Mouse (Mus musculus) CH12.LX (cell line): ENCODE measurements at regions not wholly inside any gene's neighbourhood (a gene's known extent, or its start where the extent isn't known, plus 50 kb on each side); places are given as distances from the start of the nearest gene placed in this dataset.

Source experiments
- DNase-seq: peaks from one replicate; pipeline ENCODE4 v3.0.0-alpha.2; 2013; ENCODE audit errors: extremely low read depth
- H3K27ac ChIP-seq: 2 replicates; pipeline ENCODE4 v1.5.1; 2012; ENCODE audit warnings: low read depth, mild to moderate bottlenecking, control low read depth, moderate library complexity; ENCODE audit not compliant: insufficient read depth
- H3K27me3 ChIP-seq: replicated peaks from 2 replicates; pipeline ENCODE3; 2012; ENCODE audit warnings: inconsistent platforms
- H3K36me3 ChIP-seq, 2 experiments: replicated peaks in 1 of 2; 2 replicates each; pipeline versions ENCODE3 to v1.6.1; 2012; ENCODE audit warnings: inconsistent platforms in 1 of 2, low read length in 1 of 2, mild to moderate bottlenecking in 1 of 2, mixed read lengths in 1 of 2, moderate library complexity in 1 of 2; ENCODE audit not compliant: control insufficient read depth in 1 of 2, insufficient read depth in 1 of 2
- H3K4me1 ChIP-seq, 2 experiments: 2 replicates each; pipeline ENCODE4 v1.6.1; 2012; ENCODE audit warnings: inconsistent platforms in 1 of 2, moderate library complexity in 1 of 2; ENCODE audit not compliant: insufficient read depth in 2 of 2, control insufficient read depth in 1 of 2
- H3K4me2 ChIP-seq: 2 replicates; pipeline ENCODE4 v1.6.1; 2012; ENCODE audit warnings: low read depth, mild to moderate bottlenecking, control low read depth; ENCODE audit not compliant: poor library complexity, insufficient read depth, severe bottlenecking
- H3K4me3 ChIP-seq, 3 experiments: fragments of 150-350 bp in 1 of 3; sonication (generic) in 1 of 3; replicated peaks in 1 of 3; 2 replicates each; pipeline versions ENCODE3 to v1.5.1; 2011 to 2012; ENCODE audit warnings: low read depth in 2 of 3, low read length in 2 of 3, mild to moderate bottlenecking in 2 of 3, moderate library complexity in 2 of 3, control low read depth in 1 of 3, improper control_type of control experiment in 1 of 3, inconsistent platforms in 1 of 3, mixed read lengths in 1 of 3; ENCODE audit not compliant: poor library complexity in 1 of 3
- H3K79me2 ChIP-seq: replicated peaks from 2 replicates; pipeline ENCODE4 v1.6.1; 2012; ENCODE audit warnings: mild to moderate bottlenecking, moderate library complexity; ENCODE audit not compliant: control insufficient read depth, poor library complexity, insufficient read depth, severe bottlenecking; ENCODE audit errors: extremely low read depth
- H3K9ac ChIP-seq: 2 replicates; pipeline ENCODE4 v1.6.1; 2012; ENCODE audit warnings: low read depth, mild to moderate bottlenecking, control low read depth, moderate library complexity; ENCODE audit not compliant: insufficient read depth
- H3K9me3 ChIP-seq: replicated peaks from 2 replicates; pipeline ENCODE3; 2012; ENCODE audit warnings: low read length, inconsistent platforms, mixed read lengths
- BHLHE40 ChIP-seq: IDR thresholded peaks from 2 replicates; pipeline ENCODE4 v1.6.1; 2011; ENCODE audit warnings: mild to moderate bottlenecking, low read depth, low read length, improper control_type of control experiment
- CHD2 ChIP-seq: IDR thresholded peaks from 2 replicates; pipeline ENCODE4 v1.6.1; 2011; ENCODE audit warnings: low read length, improper control_type of control experiment
- CTCF ChIP-seq, 2 experiments: IDR thresholded peaks in 1 of 2; conservative IDR thresholded peaks in 1 of 2; 2 replicates each; pipeline ENCODE4 v1.5.1; 2011 to 2012; ENCODE audit warnings: low read depth in 2 of 2, low read length in 2 of 2, improper control_type of control experiment in 1 of 2, inconsistent platforms in 1 of 2, mild to moderate bottlenecking in 1 of 2, moderate library complexity in 1 of 2
- E2F4 ChIP-seq: IDR thresholded peaks from 2 replicates; pipeline ENCODE4 v1.6.1; 2011; ENCODE audit warnings: low read depth, low read length, improper control_type of control experiment; ENCODE audit not compliant: insufficient replicate concordance
- EP300 ChIP-seq: IDR thresholded peaks from 2 replicates; pipeline ENCODE4 v1.6.1; 2011; ENCODE audit warnings: low read length, improper control_type of control experiment
- ETS1 ChIP-seq: conservative IDR thresholded peaks from 2 replicates; pipeline ENCODE4 v1.6.1; 2012; ENCODE audit warnings: low read depth, mild to moderate bottlenecking, inconsistent platforms, low read length, improper control_type of control experiment, moderate library complexity
- GABPA ChIP-seq: IDR thresholded peaks from 2 replicates; pipeline ENCODE4 v1.6.1; 2012; ENCODE audit warnings: low read depth, low read length, improper control_type of control experiment, inconsistent platforms; ENCODE audit not compliant: insufficient replicate concordance
- JUN ChIP-seq: IDR thresholded peaks from 2 replicates; pipeline ENCODE4 v1.6.1; 2011; ENCODE audit warnings: low read depth, mild to moderate bottlenecking, low read length, improper control_type of control experiment, moderate library complexity; ENCODE audit not compliant: insufficient read depth
- JUND ChIP-seq: conservative IDR thresholded peaks from 2 replicates; pipeline ENCODE4 v1.6.1; 2011; ENCODE audit warnings: low read depth, low read length, improper control_type of control experiment
- KAT2A ChIP-seq: IDR thresholded peaks from 2 replicates; pipeline ENCODE4 v1.6.1; 2012; ENCODE audit warnings: low read length, improper control_type of control experiment, inconsistent platforms; ENCODE audit not compliant: insufficient replicate concordance
- MAFK ChIP-seq: IDR thresholded peaks from 2 replicates; pipeline ENCODE4 v1.6.1; 2011; ENCODE audit warnings: low read length, improper control_type of control experiment; ENCODE audit not compliant: insufficient replicate concordance
- MAX ChIP-seq: IDR thresholded peaks from 2 replicates; pipeline ENCODE4 v1.6.1; 2011; ENCODE audit warnings: low read length, improper control_type of control experiment
- MEF2A ChIP-seq: IDR thresholded peaks from 2 replicates; pipeline ENCODE4 v1.6.1; 2014; ENCODE audit warnings: low read depth, mild to moderate bottlenecking, inconsistent platforms, low read length, improper control_type of control experiment, borderline replicate concordance
- MYC ChIP-seq: IDR thresholded peaks from 2 replicates; pipeline ENCODE4 v1.6.1; 2011; ENCODE audit warnings: low read depth, mild to moderate bottlenecking, improper control_type of control experiment, low read length
- NELFE ChIP-seq: IDR thresholded peaks from 2 replicates; pipeline ENCODE4 v1.6.1; 2011; ENCODE audit warnings: low read depth, low read length, improper control_type of control experiment
- PAX5 ChIP-seq: IDR thresholded peaks from 2 replicates; pipeline ENCODE4 v1.6.1; 2012; ENCODE audit warnings: low read length, inconsistent platforms, mixed read lengths
- POLR2A ChIP-seq: IDR thresholded peaks from 2 replicates; pipeline ENCODE4 v1.6.1; 2011; ENCODE audit warnings: low read depth, mild to moderate bottlenecking, improper control_type of control experiment, low read length
- POLR2AphosphoS2 ChIP-seq: IDR thresholded peaks from 2 replicates; pipeline ENCODE4 v1.6.1; 2011; ENCODE audit warnings: low read depth, low read length, improper control_type of control experiment
- SMC3 ChIP-seq: IDR thresholded peaks from 2 replicates; pipeline ENCODE4 v1.6.1; 2011; ENCODE audit warnings: low read depth, low read length, improper control_type of control experiment
- TBP ChIP-seq: conservative IDR thresholded peaks from 2 replicates; pipeline ENCODE4 v1.6.1; 2011; ENCODE audit warnings: low read depth, low read length, improper control_type of control experiment
- USF1 ChIP-seq: IDR thresholded peaks from 2 replicates; pipeline ENCODE4 v1.6.1; 2014; ENCODE audit warnings: low read depth, mild to moderate bottlenecking, inconsistent platforms, low read length, improper control_type of control experiment
- ZC3H11A ChIP-seq: IDR thresholded peaks from 2 replicates; pipeline ENCODE4 v1.6.1; 2012; ENCODE audit warnings: low read depth, mild to moderate bottlenecking, inconsistent platforms, low read length, improper control_type of control experiment
- ZNF384 ChIP-seq: IDR thresholded peaks from 2 replicates; pipeline ENCODE4 v1.6.1; 2012; ENCODE audit warnings: low read depth, low read length, improper control_type of control experiment, inconsistent platforms
- dilution Hi-C: fragments of 300-500 bp; cut with MboI; formaldehyde crosslinking; loops from 2 replicates; pipeline ENCODE4 v1.14.3; 2020; ENCODE audit warnings: low sequenced_read_pairs; ENCODE audit not compliant: extremely low pct_unique_long_range_greater_than_20kb, extremely low pct_ligation_motif_present
- in situ Hi-C: fragments of 300-500 bp; cut with MboI; formaldehyde crosslinking; loops from 3 replicates; pipeline ENCODE4 v1.14.3; 2019; ENCODE audit warnings: low sequenced_read_pairs, low pct_ligation_motif_present, low pct_unique_long_range_greater_than_20kb, mixed read lengths

GRCm38 (mm10) chr13:44516863-44517262 is 212.4 kb upstream of the Jarid2 start:
- in situ Hi-C loops (no loop called here), dilution Hi-C loops (no loop called here)
- H3K27ac ChIP-seq = no peak overlapping the region
- peaks cover 27 to 87% of the 10 kb centered on the region in 2 experiments for H3K4me1 ChIP-seq
- H3K4me2 ChIP-seq = no peak overlapping the region
- no peaks in the 10 kb centered on the region for H3K79me2 ChIP-seq
- H3K9ac ChIP-seq = no peak overlapping the region
- H3K9me3 ChIP-seq = no peaks in the 10 kb centered on the region
- H3K36me3 ChIP-seq = no peaks in the 10 kb centered on the region
- no peak for DNase-seq
- H3K27me3 ChIP-seq = no peaks in the 10 kb centered on the region
- TF ChIP-seq ETS1 (no peak), USF1 (no peak), SMC3 (no peak), PAX5 (no peak), MYC (no peak), POLR2A (no peak), BHLHE40 (no peak), ZC3H11A (no peak), TBP (no peak), EP300 (no peak), JUN (no peak), JUND (no peak), NELFE (no peak), MEF2A (no peak), CHD2 (no peak), POLR2AphosphoS2 (no peak)
- H3K4me3 ChIP-seq = no peak overlapping the region

GRCm38 (mm10) chr13:44517312-44517711 is 212.0 kb upstream of the Jarid2 start:
- no peak overlapping the region for H3K27ac ChIP-seq
- no peaks in the 10 kb centered on the region for H3K36me3 ChIP-seq
- no peak overlapping the region for H3K9ac ChIP-seq
- no peak for TF ChIP-seq SMC3
- TF ChIP-seq ZNF384 = no peak
- TF ChIP-seq JUND = no peak
- no peak for TF ChIP-seq E2F4
- TF ChIP-seq MAFK = no peak
- no peak for TF ChIP-seq POLR2AphosphoS2
- TF ChIP-seq TBP = no peak
- no peak for TF ChIP-seq CTCF (conservative IDR thresholded peaks at IDR 0.05 in 1 of 2, IDR thresholded peaks at IDR 0.05 in 1 of 2; ENCODE audit: low read depth in 2 of 2, low read length in 2 of 2)
- no peak for TF ChIP-seq MAX
- no peak for TF ChIP-seq MYC
- no peak for TF ChIP-seq PAX5
- TF ChIP-seq GABPA = no peak
- TF ChIP-seq CHD2 = no peak
- no peak for TF ChIP-seq KAT2A
- H3K27me3 ChIP-seq = no peaks in the 10 kb centered on the region
- no peak overlapping the region for H3K4me2 ChIP-seq
- H3K4me3 ChIP-seq = no peak overlapping the region
- no peaks in the 10 kb centered on the region for H3K9me3 ChIP-seq
- no peak for DNase-seq
- peaks cover 27 to 82% of the 10 kb centered on the region in 2 experiments for H3K4me1 ChIP-seq
- dilution Hi-C loops (no loop called here), in situ Hi-C loops (no loop called here)
- no peaks in the 10 kb centered on the region for H3K79me2 ChIP-seq
